Mouse (Mus musculus) heart, adult 2 months (tissue): ENCODE results near the gene Kif24.

ENCODE experiments used
- CTCF ChIP-seq: fragments of 200-600 bp; IDR thresholded peaks from 2 replicates; pipeline ENCODE4 v1.8.1; 2022; ENCODE audit warnings: antibody characterized with exemption, mild to moderate bottlenecking, moderate library complexity
- POLR2A ChIP-seq: fragments of 200-500 bp; IDR thresholded peaks from 2 replicates; pipeline ENCODE4 v1.6.1; 2011; ENCODE audit warnings: mild to moderate bottlenecking, low read depth, low read length, control low read depth; ENCODE audit not compliant: insufficient read depth

DNA sequence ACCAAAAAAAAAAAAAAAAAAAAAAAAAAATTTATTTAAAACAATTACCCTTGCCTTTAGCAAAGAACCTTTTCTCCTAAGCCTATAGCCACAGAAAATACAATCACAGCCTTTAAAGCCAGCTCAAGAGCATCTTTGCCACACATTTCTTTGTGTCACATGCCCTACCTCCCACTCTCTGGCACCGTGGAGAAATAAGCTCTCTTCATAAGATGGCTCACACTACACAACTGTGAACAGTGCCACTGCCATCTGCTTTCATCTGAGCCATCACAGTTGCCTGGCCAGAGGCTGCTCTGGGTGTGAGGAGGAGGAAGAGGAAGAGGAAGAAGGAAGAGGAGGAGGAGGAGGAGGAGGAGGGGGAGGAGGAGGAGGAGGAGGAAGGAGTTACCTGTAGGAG is 55.3 kb downstream of the Kif24 start:
- TF ChIP-seq CTCF = no peak
- TF ChIP-seq POLR2A = no peak
